Mouse (Mus musculus): ENCODE measurements around the gene Hnrnph1. TPM values are rescaled to one million over a fixed set of nuclear protein-coding genes. Genes with fewer than 3 reads are reported as not detected.
"Not testable (repeated sequence)": the region's sequence is repeated elsewhere in the genome, so short reads cannot be mapped to it uniquely, and the experiment has no call there.

The Hnrnph1 gene
- 100 to 1,000 TPM; 123 to 164 TPM for total RNA-seq (2021)
- long read RNA-seq, experiment 1, transcript Hnrnph1-201 (14 exons, 2,225 nt), result major isoform, 8 of 31 reads
- long read RNA-seq, experiment 1, partial matches to known transcripts, result 11 of 31 reads
- long read RNA-seq, experiment 1, other reads (novel, unspliced or antisense), result 12 of 31 reads
- long read RNA-seq, experiment 2, transcript Hnrnph1-201 (14 exons, 2,225 nt), result major isoform, 6 of 28 reads
- long read RNA-seq, experiment 2, partial matches to known transcripts, result 10 of 28 reads
- long read RNA-seq, experiment 2, other reads (novel, unspliced or antisense), result 12 of 28 reads

GRCm38 (mm10) chr11:50376911-50377891, at the start of gene Hnrnph1:
Hnrnph1 (plus strand) TSS chr11:50376990.
- DNase-seq, result peak; percentile 99

GRCm38 (mm10) chr11:50328075-50328625, 48.6 kb upstream of the Hnrnph1 start:
- no peak for DNase-seq

GRCm38 (mm10) chr11:50329378-50329777, 47.4 kb upstream of the Hnrnph1 start:
- no peak for DNase-seq

GRCm38 (mm10) chr11:50333181-50333580, 43.6 kb upstream of the Hnrnph1 start:
- peak; percentile 27 for DNase-seq

- no peak for DNase-seq
These were observed 40.7 kb upstream of the Hnrnph1 start for GRCm38 (mm10) chr11:50336126-50336525.

GRCm38 (mm10) chr11:50336891-50337290, 39.9 kb upstream of the Hnrnph1 start:
- no peak for DNase-seq

GRCm38 (mm10) chr11:50345486-50345885, 31.3 kb upstream of the Hnrnph1 start:
- no peak for DNase-seq

- no peak for DNase-seq
These were observed 30.3 kb upstream of the Hnrnph1 start for GRCm38 (mm10) chr11:50346256-50347032.

GRCm38 (mm10) chr11:50352177-50352576, 24.6 kb upstream of the Hnrnph1 start:
- no peak for DNase-seq

- DNase-seq, result no peak
These were observed 22.6 kb upstream of the Hnrnph1 start, which contains the start of gene Cby3 for GRCm38 (mm10) chr11:50354162-50354561. Cby3 (plus strand) TSS chr11:50354462.

- no peak for DNase-seq
These were observed 21.9 kb upstream of the Hnrnph1 start for GRCm38 (mm10) chr11:50354851-50355250.

GRCm38 (mm10) chr11:50355395-50355794, 21.4 kb upstream of the Hnrnph1 start:
- DNase-seq, result no peak

GRCm38 (mm10) chr11:50358950-50359861, 17.6 kb upstream of the Hnrnph1 start:
- DNase-seq, result peak; percentile 36

GRCm38 (mm10) chr11:50361282-50361681, 15.5 kb upstream of the Hnrnph1 start:
- DNase-seq, result not testable (repeated sequence)

GRCm38 (mm10) chr11:50364548-50364947, 12.2 kb upstream of the Hnrnph1 start:
- peak; percentile 70 for DNase-seq

GRCm38 (mm10) chr11:50365322-50365721, 11.5 kb upstream of the Hnrnph1 start:
- no peak for DNase-seq

GRCm38 (mm10) chr11:50367531-50367930, 9.3 kb upstream of the Hnrnph1 start:
- DNase-seq, result no peak

GRCm38 (mm10) chr11:50369360-50369911, 7.4 kb upstream of the Hnrnph1 start:
- DNase-seq, result no peak

- DNase-seq, result no peak
These were observed 5.8 kb upstream of the Hnrnph1 start for GRCm38 (mm10) chr11:50370969-50371368.

GRCm38 (mm10) chr11:50371399-50371841, 5.4 kb upstream of the Hnrnph1 start:
- peak; percentile 61 for DNase-seq

All from gastrocnemius, postnatal 10 days (tissue).